Mouse (Mus musculus) lung, embryonic 14.5 days (tissue): Measurements from ENCODE around the gene Pglyrp1. TPM values are rescaled to one million over a fixed set of nuclear protein-coding genes. Genes with fewer than 3 reads are reported as not detected.
A peak's percentile ranks its signal among the peaks of the same experiment; 100 is the strongest.

ENCODE experiments used
- ATAC-seq: fragments of 200-750 bp; cut with Nextera tagmentation; 2 replicates; pipeline ENCODE4 v1.8.0; 2017; ENCODE audit warnings: mild to moderate bottlenecking, moderate TSS enrichment, moderate library complexity; ENCODE audit not compliant: insufficient read depth
- DNase-seq: peaks from one replicate; pipeline ENCODE4 v3.0.0-alpha.2; 2015
- H3K27ac ChIP-seq: fragments of 300-500 bp; sonication (generic); 2 replicates; pipeline ENCODE4 v1.5.1; 2014; ENCODE audit warnings: low read depth, mild to moderate bottlenecking, moderate library complexity
- H3K27me3 ChIP-seq: fragments of 300-500 bp; sonication (generic); 2 replicates; pipeline ENCODE4 v1.6.1; 2014; ENCODE audit warnings: low read length, control low read depth; ENCODE audit not compliant: insufficient read depth
- H3K36me3 ChIP-seq: fragments of 300-500 bp; sonication (generic); 2 replicates; pipeline ENCODE4 v1.6.1; 2014; ENCODE audit warnings: control low read depth; ENCODE audit not compliant: insufficient read depth
- H3K4me1 ChIP-seq: fragments of 300-500 bp; sonication (generic); 2 replicates; pipeline ENCODE4 v1.6.1; 2014; ENCODE audit warnings: antibody characterized with exemption, control low read depth; ENCODE audit not compliant: insufficient read depth
- H3K4me2 ChIP-seq: fragments of 300-500 bp; sonication (generic); 2 replicates; pipeline ENCODE4 v1.6.1; 2014; ENCODE audit warnings: mild to moderate bottlenecking
- H3K4me3 ChIP-seq: fragments of 300-500 bp; sonication (generic); 2 replicates; pipeline ENCODE4 v1.5.1; 2014; ENCODE audit warnings: low read depth, low read length
- H3K9ac ChIP-seq: fragments of 300-500 bp; sonication (generic); 2 replicates; pipeline ENCODE4 v1.6.1; 2014
- H3K9me3 ChIP-seq: fragments of 300-500 bp; sonication (generic); 2 replicates; pipeline ENCODE4 v1.6.1; 2016; ENCODE audit warnings: low read depth, low read length, control low read depth
- CTCF ChIP-seq: IDR thresholded peaks from 2 replicates; pipeline ENCODE4 v1.5.1; 2016; ENCODE audit warnings: antibody characterized with exemption, low read depth
- WGBS: fragments of 180-500 bp; shearing (Covaris S2); extraction: QIAGEN DNeasy Blood & Tissue Kit; methylation state at CpG from one replicate; pipeline ENCODE4 v1.1.7; 2014; 5-methylcytosine and 5-hydroxymethylcytosine counted together
- polyA plus RNA-seq: library from polyadenylated mRNA; unstranded; fragments of >200 nt; fragmentation: Nextera tagmentation; extraction: Ambion mirVana; gene quantifications from 2 replicates; pipeline ENCODE4 v1.2.1, GENCODE M21; 2014

Gene Pglyrp1
- polyA plus RNA-seq, 1 experiment from 2014 or later: 2.6 TPM

GRCm38 (mm10) chr7:18840386-18841173 lies 30.6 kb upstream of the Pglyrp1 start:
- Histone ChIP-seq H3K36me3 (no peaks in the 10 kb centered on the region), H3K27ac (peak overlapping the region; percentile 96), H3K9ac (peak overlapping the region; percentile 61), H3K4me2 (peak overlapping the region; percentile 69), H3K9me3 (no peaks in the 10 kb centered on the region), H3K4me1 (0 out of 2 replicates have a peak, but pooled peaks cover 2% of the 10 kb centered on the region), H3K27me3 (no peaks in the 10 kb centered on the region), H3K4me3 (peak overlapping the region; percentile 41)
- DNase-seq (peak; percentile 87), ATAC-seq (peak; percentile 89)
- WGBS: 3% methylated on average over 14 of the region's 17 CpGs
- no peak for TF ChIP-seq CTCF

- ATAC-seq (peak; percentile 18; the same call in 1 of the 2 replicates), DNase-seq (no peak)
- H3K9ac ChIP-seq: peak overlapping the region; percentile 43
- 0 out of 2 replicates have a peak, but pooled peaks cover 2% of the 10 kb centered on the region for H3K4me1 ChIP-seq
- WGBS: 64% methylated on average over 1 of the region's 1 CpGs
- no peaks in the 10 kb centered on the region for H3K9me3 ChIP-seq
- H3K27ac ChIP-seq: peak overlapping the region; percentile 76; the same call in 1 of the 2 replicates
- H3K27me3 ChIP-seq: no peaks in the 10 kb centered on the region
- peak overlapping the region; percentile 69 for H3K4me2 ChIP-seq
- peak overlapping the region; percentile 31 for H3K4me3 ChIP-seq
- TF ChIP-seq CTCF: no peak
- no peaks in the 10 kb centered on the region for H3K36me3 ChIP-seq
Observed at GRCm38 (mm10) chr7:18841174-18841567, 30.0 kb upstream of the Pglyrp1 start.

GRCm38 (mm10) chr7:18844811-18845210 lies 26.3 kb upstream of the Pglyrp1 start:
- Histone ChIP-seq H3K27ac (no peak overlapping the region), H3K4me1 (0 out of 2 replicates have a peak, but pooled peaks cover 2% of the 10 kb centered on the region), H3K36me3 (no peaks in the 10 kb centered on the region), H3K9ac (no peak overlapping the region), H3K4me3 (no peak overlapping the region), H3K4me2 (no peak overlapping the region), H3K9me3 (no peaks in the 10 kb centered on the region), H3K27me3 (no peaks in the 10 kb centered on the region)
- WGBS: 29% methylated on average over 5 of the region's 5 CpGs
- DNase-seq: no peak
- no peak for ATAC-seq
- TF ChIP-seq CTCF: no peak

GRCm38 (mm10) chr7:18848395-18848794 lies 22.7 kb upstream of the Pglyrp1 start:
- H3K4me3 ChIP-seq: no peak overlapping the region
- no peak overlapping the region for H3K27ac ChIP-seq
- H3K27me3 ChIP-seq: no peaks in the 10 kb centered on the region
- DNase-seq (no peak), ATAC-seq (no peak)
- H3K4me1 ChIP-seq: 0 out of 2 replicates have a peak, but pooled peaks cover 2% of the 10 kb centered on the region
- no peak for TF ChIP-seq CTCF
- H3K9ac ChIP-seq: no peak overlapping the region
- no peaks in the 10 kb centered on the region for H3K9me3 ChIP-seq
- no peaks in the 10 kb centered on the region for H3K36me3 ChIP-seq
- no peak overlapping the region for H3K4me2 ChIP-seq
- 54% methylated on average over 1 of the region's 1 CpGs for WGBS

GRCm38 (mm10) chr7:18858310-18858916 lies 12.7 kb upstream of the Pglyrp1 start:
- H3K27me3 ChIP-seq: no peaks in the 10 kb centered on the region
- no peak overlapping the region for H3K9ac ChIP-seq
- no peaks in the 10 kb centered on the region for H3K36me3 ChIP-seq
- H3K9me3 ChIP-seq: no peaks in the 10 kb centered on the region; the same call in 1 of the 2 replicates
- H3K4me1 ChIP-seq: no peaks in the 10 kb centered on the region
- no peak overlapping the region for H3K4me2 ChIP-seq
- DNase-seq: peak; percentile 52
- peak; percentile 74 for ATAC-seq
- H3K4me3 ChIP-seq: no peak overlapping the region
- H3K27ac ChIP-seq: peak overlapping the region; percentile 69; the same call in 1 of the 2 replicates
- TF ChIP-seq CTCF: no peak
- WGBS: 74% methylated on average over 5 of the region's 5 CpGs

GRCm38 (mm10) chr7:18862801-18863200 lies 8.3 kb upstream of the Pglyrp1 start:
- no peak for TF ChIP-seq CTCF
- WGBS: 81% methylated on average over 6 of the region's 6 CpGs
- ATAC-seq (no peak), DNase-seq (no peak)
- H3K9ac ChIP-seq: no peak overlapping the region
- H3K9me3 ChIP-seq: no peaks in the 10 kb centered on the region; the same call in 1 of the 2 replicates
- H3K27me3 ChIP-seq: no peaks in the 10 kb centered on the region
- H3K4me1 ChIP-seq: no peaks in the 10 kb centered on the region
- H3K4me3 ChIP-seq: no peak overlapping the region
- H3K4me2 ChIP-seq: no peak overlapping the region
- H3K36me3 ChIP-seq: no peaks in the 10 kb centered on the region
- no peak overlapping the region for H3K27ac ChIP-seq

- no peaks in the 10 kb centered on the region for H3K27me3 ChIP-seq
- ATAC-seq: no peak
Observed at GRCm38 (mm10) chr7:18868491-18868890, 2.6 kb upstream of the Pglyrp1 start.

More at GRCm38 (mm10) chr7:18868491-18868890, 2.6 kb upstream of the Pglyrp1 start:
- no peaks in the 10 kb centered on the region for H3K4me1 ChIP-seq
- H3K9ac ChIP-seq: no peak overlapping the region
- no peaks in the 10 kb centered on the region for H3K36me3 ChIP-seq
- DNase-seq: no peak
- no peak overlapping the region for H3K4me2 ChIP-seq
- 81% methylated on average over 2 of the region's 2 CpGs for WGBS
- H3K27ac ChIP-seq: no peak overlapping the region
- H3K9me3 ChIP-seq: no peaks in the 10 kb centered on the region
- no peak overlapping the region for H3K4me3 ChIP-seq
- TF ChIP-seq CTCF: no peak
